Mouse (Mus musculus) liver, embryonic 14.5 days (tissue): ENCODE measurements around the gene Usp47.

ENCODE experiments used
- CTCF ChIP-seq: IDR thresholded peaks from 2 replicates; pipeline ENCODE4 v1.5.1; 2016; ENCODE audit warnings: antibody characterized with exemption, low read depth, control low read depth
- EP300 ChIP-seq: IDR thresholded peaks from 2 replicates; pipeline ENCODE4 v1.6.1; 2016; ENCODE audit warnings: antibody characterized with exemption, low read depth

DNA sequence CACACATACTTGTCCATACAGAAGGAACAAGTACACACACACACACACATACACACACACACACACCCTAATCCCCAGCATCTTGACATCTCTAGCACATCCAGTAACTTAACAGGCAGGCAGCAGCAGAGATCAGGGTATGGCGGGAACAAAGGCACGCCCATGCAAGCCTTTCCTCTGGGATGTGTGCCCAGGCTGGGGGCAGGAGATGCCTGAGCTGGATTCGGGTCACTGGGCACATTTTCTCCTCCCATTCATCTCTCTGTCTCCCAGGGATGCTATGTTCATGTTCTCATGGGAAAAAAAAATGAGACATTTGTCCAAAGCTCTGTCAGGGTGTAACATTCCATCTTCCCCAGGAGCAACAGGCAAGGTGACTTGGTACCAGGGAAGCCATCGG is 120.7 kb downstream of the Usp47 start:
- no peak for TF ChIP-seq CTCF
- TF ChIP-seq EP300 = no peak
